Mouse (Mus musculus) megakaryocyte, embryonic 14.5 days (primary cell): ENCODE results near the gene Taf1b.
"Not testable (repeated sequence)": the region's sequence is repeated elsewhere in the genome, so short reads cannot be mapped to it uniquely, and the experiment has no call there.

Experiments used
- FLI1 ChIP-seq: IDR thresholded peaks from 2 replicates; pipeline ENCODE4 v1.6.1; 2012; ENCODE audit warnings: low read length, inconsistent platforms, mixed read lengths
- GATA1 ChIP-seq: IDR thresholded peaks from 3 replicates; pipeline ENCODE4 v1.6.1; 2012; ENCODE audit warnings: mixed read lengths, low read length, inconsistent platforms, borderline replicate concordance

GRCm38 (mm10) chr12:24463490-24463889 is 34.7 kb upstream of the Taf1b start:
- not testable (repeated sequence) for TF ChIP-seq GATA1, FLI1
